Mouse (Mus musculus): ENCODE data around the gene Efna1. TPM values are rescaled to one million over a fixed set of nuclear protein-coding genes. Genes with fewer than 3 reads are reported as not detected.

The Efna1 gene
- polyA plus RNA-seq, 1 experiment, result 54.1 TPM

DNA sequence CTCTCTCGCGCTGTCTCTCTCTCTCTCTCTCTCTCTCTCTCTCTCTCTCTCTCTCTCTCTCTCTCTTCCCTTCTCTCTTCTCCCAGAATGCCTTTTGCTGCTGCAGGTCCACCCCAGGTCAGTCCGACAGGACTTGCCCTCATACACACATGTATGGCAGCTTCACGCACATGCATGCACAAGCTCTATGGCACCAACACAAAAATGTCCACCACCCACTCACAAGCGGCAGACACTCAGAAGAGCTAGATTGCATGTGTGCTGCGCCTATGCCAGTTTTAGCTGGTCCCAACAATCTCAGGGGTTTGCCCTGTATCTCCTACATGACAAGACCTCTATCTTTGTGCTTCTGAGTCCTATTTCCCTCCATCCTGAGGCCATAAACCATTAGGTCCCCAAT is 36.3 kb upstream of the Efna1 start:
- no peak for DNase-seq
- H3K36me3 ChIP-seq (ENCODE audit: control insufficient read depth, insufficient read depth, low read length), result no peaks in the 10 kb centered on the region
- H3K4me1 ChIP-seq (ENCODE audit: control insufficient read depth, insufficient read depth, low read length), result peaks cover 14% of the 10 kb centered on the region
- TF ChIP-seq CTCF (conservative IDR thresholded peaks at IDR 0.05; ENCODE audit: insufficient read depth, insufficient read length, low read depth, low read length) (no peak), POLR2A (IDR thresholded peaks at IDR 0.05; ENCODE audit: low read depth, low read length) (no peak)
- H3K27me3 ChIP-seq (replicated peaks; ENCODE audit: control insufficient read depth, insufficient read depth, low read length), result peaks cover 7% of the 10 kb centered on the region
- H3K4me3 ChIP-seq (ENCODE audit: insufficient read depth, low read depth, low read length), result no peak overlapping the region
- WGBS, result 69% methylated on average over 6 of the region's 6 CpGs
- no peak overlapping the region for H3K27ac ChIP-seq (ENCODE audit: insufficient read depth, low read depth, low read length)

GRCm38 (mm10) chr3:89316833-89317232 is 35.9 kb upstream of the Efna1 start:
- DNase-seq, result peak; percentile 93
- H3K27ac ChIP-seq (ENCODE audit: insufficient read depth, low read depth, low read length), result no peak overlapping the region
- 2% methylated on average over 4 of the region's 4 CpGs for WGBS
- no peaks in the 10 kb centered on the region for H3K36me3 ChIP-seq (ENCODE audit: control insufficient read depth, insufficient read depth, low read length)
- H3K4me1 ChIP-seq (ENCODE audit: control insufficient read depth, insufficient read depth, low read length), result peaks cover 10% of the 10 kb centered on the region
- peaks cover 7% of the 10 kb centered on the region for H3K27me3 ChIP-seq (replicated peaks; ENCODE audit: control insufficient read depth, insufficient read depth, low read length)
- H3K4me3 ChIP-seq (ENCODE audit: insufficient read depth, low read depth, low read length), result no peak overlapping the region
- TF ChIP-seq POLR2A (IDR thresholded peaks at IDR 0.05; ENCODE audit: low read depth, low read length) (no peak), CTCF (conservative IDR thresholded peaks at IDR 0.05; ENCODE audit: insufficient read depth, insufficient read length, low read depth, low read length) (peak; percentile 95)

GRCm38 (mm10) chr3:89315930-89316831 is 35.2 kb upstream of the Efna1 start:
- WGBS, result 13% methylated on average over 40 of the region's 40 CpGs
- H3K4me3 ChIP-seq (ENCODE audit: insufficient read depth, low read depth, low read length), result no peak overlapping the region
- H3K4me1 ChIP-seq (ENCODE audit: control insufficient read depth, insufficient read depth, low read length), result peaks cover 6% of the 10 kb centered on the region
- H3K27me3 ChIP-seq (replicated peaks; ENCODE audit: control insufficient read depth, insufficient read depth, low read length), result peaks cover 7% of the 10 kb centered on the region
- DNase-seq, result no peak
- TF ChIP-seq CTCF (conservative IDR thresholded peaks at IDR 0.05; ENCODE audit: insufficient read depth, insufficient read length, low read depth, low read length) (no peak), POLR2A (IDR thresholded peaks at IDR 0.05; ENCODE audit: low read depth, low read length) (no peak)
- no peaks in the 10 kb centered on the region for H3K36me3 ChIP-seq (ENCODE audit: control insufficient read depth, insufficient read depth, low read length)
- no peak overlapping the region for H3K27ac ChIP-seq (ENCODE audit: insufficient read depth, low read depth, low read length)

- peak overlapping the region; percentile 17; the same call in 1 of the 2 replicates for H3K4me3 ChIP-seq (ENCODE audit: insufficient read depth, low read depth, low read length)
- no peak for TF ChIP-seq POLR2A (IDR thresholded peaks at IDR 0.05; ENCODE audit: low read depth, low read length)
- TF ChIP-seq CTCF (conservative IDR thresholded peaks at IDR 0.05; ENCODE audit: insufficient read depth, insufficient read length, low read depth, low read length), result peak; percentile 75
- peaks cover 3% of the 10 kb centered on the region for H3K27me3 ChIP-seq (replicated peaks; ENCODE audit: control insufficient read depth, insufficient read depth, low read length)
These were observed 34.4 kb upstream of the Efna1 start for GRCm38 (mm10) chr3:89315195-89315929.

DNA sequence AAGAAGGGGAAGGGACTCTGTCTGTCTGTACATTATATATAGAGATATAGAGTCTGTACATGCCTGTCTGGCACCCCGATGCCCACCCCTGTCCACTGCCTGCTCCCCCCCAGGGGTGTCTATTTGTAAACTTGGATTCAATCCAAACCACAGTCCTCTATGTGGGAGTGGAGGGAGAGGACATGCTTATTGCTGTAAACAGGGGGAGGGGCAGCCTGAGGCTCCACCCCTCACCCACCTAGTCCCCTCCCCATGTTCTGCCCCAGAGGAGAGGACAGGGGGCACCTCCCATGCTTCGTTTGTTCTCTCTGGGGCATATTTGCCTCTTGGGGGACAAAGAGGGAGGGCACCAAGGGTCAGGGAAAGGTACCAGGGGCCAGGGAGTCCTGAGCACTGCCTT is 33.8 kb upstream of the Efna1 start:
- no peak for DNase-seq
- Histone ChIP-seq H3K4me3 (ENCODE audit: insufficient read depth, low read depth, low read length) (no peak overlapping the region), H3K36me3 (ENCODE audit: control insufficient read depth, insufficient read depth, low read length) (no peaks in the 10 kb centered on the region), H3K4me1 (ENCODE audit: control insufficient read depth, insufficient read depth, low read length) (no peaks in the 10 kb centered on the region), H3K27me3 (replicated peaks; ENCODE audit: control insufficient read depth, insufficient read depth, low read length) (peaks cover 3% of the 10 kb centered on the region), H3K27ac (ENCODE audit: insufficient read depth, low read depth, low read length) (no peak overlapping the region)
- 51% methylated on average over 2 of the region's 2 CpGs for WGBS
- TF ChIP-seq POLR2A (IDR thresholded peaks at IDR 0.05; ENCODE audit: low read depth, low read length), result no peak
- no peak for TF ChIP-seq CTCF (conservative IDR thresholded peaks at IDR 0.05; ENCODE audit: insufficient read depth, insufficient read length, low read depth, low read length)

More at GRCm38 (mm10) chr3:89315195-89315929, 34.4 kb upstream of the Efna1 start:
- Histone ChIP-seq H3K27ac (ENCODE audit: insufficient read depth, low read depth, low read length) (no peak overlapping the region), H3K36me3 (ENCODE audit: control insufficient read depth, insufficient read depth, low read length) (no peaks in the 10 kb centered on the region), H3K4me1 (ENCODE audit: control insufficient read depth, insufficient read depth, low read length) (peaks cover 3% of the 10 kb centered on the region)
- WGBS, result 7% methylated on average over 26 of the region's 26 CpGs
- DNase-seq, result peak; percentile 80

DNA sequence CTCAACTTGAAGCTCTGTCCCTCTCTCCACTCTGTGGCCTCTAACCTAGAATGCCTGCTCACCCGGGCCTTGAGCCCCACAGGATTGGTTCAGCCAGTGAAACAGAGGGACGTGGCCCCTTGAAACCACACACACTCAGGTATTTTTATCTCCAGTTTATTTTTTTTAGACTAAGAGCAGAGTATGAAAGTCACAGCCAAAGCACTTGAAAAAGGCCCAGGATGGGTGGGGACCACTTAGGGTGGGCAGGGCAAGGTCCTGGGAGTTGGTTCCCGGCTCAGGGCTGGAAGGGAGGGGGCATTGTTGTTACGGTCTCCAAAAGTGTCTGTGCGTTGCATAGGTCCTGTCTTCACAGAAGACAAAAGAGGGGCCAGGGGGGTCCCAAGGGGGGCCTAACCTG is 33.4 kb upstream of the Efna1 start:
- no peaks in the 10 kb centered on the region for H3K36me3 ChIP-seq (ENCODE audit: control insufficient read depth, insufficient read depth, low read length)
- no peak for TF ChIP-seq CTCF (conservative IDR thresholded peaks at IDR 0.05; ENCODE audit: insufficient read depth, insufficient read length, low read depth, low read length)
- TF ChIP-seq POLR2A (IDR thresholded peaks at IDR 0.05; ENCODE audit: low read depth, low read length), result no peak

GRCm38 (mm10) chr3:89308089-89308488 is 27.1 kb upstream of the Efna1 start:
- WGBS, result 2% methylated on average over 9 of the region's 9 CpGs
- H3K36me3 ChIP-seq (ENCODE audit: control insufficient read depth, insufficient read depth, low read length), result no peaks in the 10 kb centered on the region
- no peak overlapping the region for H3K4me3 ChIP-seq (ENCODE audit: insufficient read depth, low read depth, low read length)
- H3K27me3 ChIP-seq (replicated peaks; ENCODE audit: control insufficient read depth, insufficient read depth, low read length), result no peaks in the 10 kb centered on the region
- no peak overlapping the region for H3K27ac ChIP-seq (ENCODE audit: insufficient read depth, low read depth, low read length)
- H3K4me1 ChIP-seq (ENCODE audit: control insufficient read depth, insufficient read depth, low read length), result peaks cover 12% of the 10 kb centered on the region
- DNase-seq, result peak; percentile 86
- TF ChIP-seq CTCF (conservative IDR thresholded peaks at IDR 0.05; ENCODE audit: insufficient read depth, insufficient read length, low read depth, low read length) (peak; percentile 93), POLR2A (IDR thresholded peaks at IDR 0.05; ENCODE audit: low read depth, low read length) (no peak)

More for the DNA sequence above, 33.4 kb upstream of the Efna1 start:
- Histone ChIP-seq H3K27me3 (replicated peaks; ENCODE audit: control insufficient read depth, insufficient read depth, low read length) (no peaks in the 10 kb centered on the region; the same call in 1 of the 2 replicates), H3K4me3 (ENCODE audit: insufficient read depth, low read depth, low read length) (no peak overlapping the region), H3K27ac (ENCODE audit: insufficient read depth, low read depth, low read length) (no peak overlapping the region), H3K4me1 (ENCODE audit: control insufficient read depth, insufficient read depth, low read length) (no peaks in the 10 kb centered on the region)
- WGBS, result 74% methylated on average over 5 of the region's 5 CpGs
- DNase-seq, result no peak
